Mouse (Mus musculus) hindbrain, embryonic 13.5 days (tissue): Measurements from ENCODE around the gene Abtb2. TPM values are rescaled to one million over a fixed set of nuclear protein-coding genes. Genes with fewer than 3 reads are reported as not detected.

ENCODE experiments used
- ATAC-seq: fragments of 200-750 bp; cut with Nextera tagmentation; 2 replicates; pipeline ENCODE4 v1.8.0; 2017; ENCODE audit warnings: moderate TSS enrichment; ENCODE audit not compliant: low FRiP score
- H3K27ac ChIP-seq: fragments of 300-500 bp; sonication (generic); 2 replicates; pipeline ENCODE4 v1.5.1; 2015; ENCODE audit warnings: inconsistent platforms, mild to moderate bottlenecking, moderate library complexity
- H3K27me3 ChIP-seq: fragments of 300-500 bp; sonication (generic); 2 replicates; pipeline ENCODE4 v1.6.1; 2015; ENCODE audit warnings: mild to moderate bottlenecking, inconsistent platforms
- H3K36me3 ChIP-seq: fragments of 300-500 bp; sonication (generic); 2 replicates; pipeline ENCODE4 v1.6.1; 2015; ENCODE audit warnings: mild to moderate bottlenecking, inconsistent platforms
- H3K4me1 ChIP-seq: fragments of 300-500 bp; sonication (generic); replicated peaks from 2 replicates; pipeline ENCODE4 v1.6.1; 2015; ENCODE audit warnings: inconsistent platforms
- H3K4me2 ChIP-seq: fragments of 300-500 bp; sonication (generic); 2 replicates; pipeline ENCODE4 v1.6.1; 2015; ENCODE audit warnings: inconsistent platforms, mild to moderate bottlenecking, moderate library complexity
- H3K4me3 ChIP-seq: fragments of 300-500 bp; sonication (generic); 2 replicates; pipeline ENCODE4 v1.5.1; 2015; ENCODE audit warnings: mild to moderate bottlenecking, inconsistent platforms
- H3K9ac ChIP-seq: fragments of 300-500 bp; sonication (generic); 2 replicates; pipeline ENCODE4 v1.6.1; 2015; ENCODE audit warnings: mild to moderate bottlenecking, inconsistent platforms
- H3K9me3 ChIP-seq: fragments of 300-500 bp; sonication (generic); 2 replicates; pipeline ENCODE4 v1.6.1; 2016; ENCODE audit warnings: inconsistent platforms
- WGBS: fragments of 180-500 bp; shearing (Covaris S2); methylation state at CpG from one replicate; pipeline ENCODE4 v1.1.7; 2015; 5-methylcytosine and 5-hydroxymethylcytosine counted together
- polyA plus RNA-seq: library from polyadenylated mRNA; unstranded; fragments of >200 nt; fragmentation: Nextera tagmentation; extraction: Ambion mirVana; gene quantifications from 2 replicates; pipeline ENCODE4 v1.2.1, GENCODE M21; 2015

Gene Abtb2
- polyA plus RNA-seq, 1 experiment from 2014 or later = 10.9 TPM

DNA sequence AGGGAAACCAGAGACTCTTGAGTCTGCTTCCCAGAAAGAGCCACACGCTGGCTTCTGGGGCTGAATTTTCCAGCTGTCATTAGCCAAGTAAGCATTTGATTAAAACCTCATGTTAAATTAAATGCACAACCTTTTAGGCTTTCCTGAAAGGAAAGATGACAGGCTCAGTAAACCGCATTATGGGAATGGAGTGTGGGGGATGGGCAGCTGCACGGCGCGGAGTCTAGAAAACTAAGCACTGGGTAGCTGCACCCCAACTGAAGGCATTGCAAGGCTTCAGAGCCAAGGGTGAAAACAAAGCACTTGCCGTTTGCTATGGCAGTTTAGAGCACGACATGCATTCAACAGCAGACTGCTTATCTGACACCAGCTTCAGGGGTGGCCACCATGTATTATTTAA, 2.1 kb downstream of the Abtb2 start:
- Histone ChIP-seq H3K9me3 (no peaks in the 10 kb centered on the region), H3K27me3 (peaks cover 5% of the 10 kb centered on the region; the same call in 1 of the 2 replicates), H3K9ac (peak overlapping the region; percentile 83), H3K36me3 (no peaks in the 10 kb centered on the region), H3K27ac (no peak overlapping the region), H3K4me2 (peak overlapping the region; percentile 99), H3K4me1 (peaks cover 66% of the 10 kb centered on the region), H3K4me3 (peak overlapping the region; percentile 75)
- WGBS = 15% methylated on average over 7 of the region's 7 CpGs
- no peak for ATAC-seq

DNA sequence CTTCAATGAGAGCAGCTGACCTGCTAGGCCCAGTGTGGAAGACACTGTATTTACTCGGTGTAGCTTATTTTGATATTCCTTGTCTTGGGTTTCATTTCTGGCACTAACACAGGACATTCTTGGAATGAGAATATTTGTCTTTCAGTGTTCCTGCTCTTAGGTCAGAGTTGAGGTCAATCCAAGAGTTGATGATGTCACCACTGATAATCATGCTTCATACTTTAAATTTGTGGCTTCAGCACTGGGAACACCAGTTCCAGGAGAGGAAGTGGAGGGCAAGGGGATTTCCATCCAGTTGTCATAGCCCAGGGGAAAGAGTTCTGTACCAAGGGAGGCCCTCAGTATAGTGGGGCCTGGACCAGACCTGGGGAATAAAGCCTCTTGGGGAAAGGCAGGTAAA, 3.6 kb downstream of the Abtb2 start:
- H3K4me1 ChIP-seq = peaks cover 66% of the 10 kb centered on the region
- H3K36me3 ChIP-seq = no peaks in the 10 kb centered on the region
- H3K4me2 ChIP-seq = peak overlapping the region; percentile 99
- 67% methylated on average over 1 of the region's 1 CpGs for WGBS
- no peaks in the 10 kb centered on the region for H3K27me3 ChIP-seq
- no peak overlapping the region for H3K27ac ChIP-seq
- 0 out of 2 replicates have a peak overlapping the region, but pooled peaks have one; percentile 19 for H3K9ac ChIP-seq
- no peak for ATAC-seq
- H3K4me3 ChIP-seq = peak overlapping the region; percentile 75
- no peaks in the 10 kb centered on the region for H3K9me3 ChIP-seq

DNA sequence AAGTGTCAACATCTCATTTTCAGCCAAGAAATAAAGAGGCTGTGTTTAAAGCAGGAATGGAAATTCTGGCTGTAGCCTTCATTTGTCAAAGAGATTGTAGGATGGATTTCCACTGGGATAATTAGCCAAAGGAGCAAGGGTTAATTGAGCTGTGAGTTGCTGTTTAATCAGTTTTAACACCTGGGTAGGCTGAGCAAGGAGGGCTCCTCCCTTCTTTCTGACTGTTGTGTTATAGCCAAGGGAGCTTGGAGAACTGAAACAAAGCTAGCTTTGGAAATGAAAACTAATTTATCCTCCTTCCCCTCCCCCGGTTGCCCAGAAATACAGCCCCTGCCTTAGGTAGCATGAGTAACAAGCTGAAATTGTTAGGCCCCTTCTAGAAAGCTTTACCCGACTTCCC, 6.2 kb downstream of the Abtb2 start:
- no peak for ATAC-seq
- no peak overlapping the region for H3K9ac ChIP-seq
- H3K36me3 ChIP-seq = no peaks in the 10 kb centered on the region
- 69% methylated on average over 2 of the region's 2 CpGs for WGBS
- H3K27me3 ChIP-seq = no peaks in the 10 kb centered on the region
- H3K4me3 ChIP-seq = no peak overlapping the region
- H3K27ac ChIP-seq = no peak overlapping the region
- peaks cover 45% of the 10 kb centered on the region for H3K4me1 ChIP-seq
- H3K4me2 ChIP-seq = no peak overlapping the region
- H3K9me3 ChIP-seq = no peaks in the 10 kb centered on the region

DNA sequence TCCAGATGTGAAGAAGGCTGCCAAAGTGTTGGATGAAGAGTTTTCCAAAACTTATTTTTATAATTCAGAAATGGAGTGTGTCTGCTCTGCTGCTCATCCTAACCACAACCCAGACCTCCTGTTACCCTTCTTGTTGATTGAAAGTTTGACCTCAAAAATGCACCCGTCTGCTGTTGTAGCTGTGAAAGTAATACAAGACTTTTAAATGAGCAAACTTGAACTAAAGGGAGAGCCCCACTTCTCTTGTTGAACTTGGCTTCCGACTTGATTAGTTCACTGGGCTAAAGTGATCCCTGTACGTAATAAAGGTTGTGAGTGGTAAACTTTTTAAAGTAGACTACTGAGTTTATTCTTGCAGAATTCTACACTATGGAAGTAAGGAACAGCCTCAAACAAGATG, 10.3 kb downstream of the Abtb2 start:
- Histone ChIP-seq H3K4me2 (no peak overlapping the region), H3K9me3 (no peaks in the 10 kb centered on the region), H3K4me1 (peaks cover 29% of the 10 kb centered on the region), H3K9ac (no peak overlapping the region), H3K36me3 (no peaks in the 10 kb centered on the region), H3K27ac (no peak overlapping the region), H3K27me3 (no peaks in the 10 kb centered on the region), H3K4me3 (no peak overlapping the region)
- WGBS = 91% methylated on average over 3 of the region's 3 CpGs
- no peak for ATAC-seq

DNA sequence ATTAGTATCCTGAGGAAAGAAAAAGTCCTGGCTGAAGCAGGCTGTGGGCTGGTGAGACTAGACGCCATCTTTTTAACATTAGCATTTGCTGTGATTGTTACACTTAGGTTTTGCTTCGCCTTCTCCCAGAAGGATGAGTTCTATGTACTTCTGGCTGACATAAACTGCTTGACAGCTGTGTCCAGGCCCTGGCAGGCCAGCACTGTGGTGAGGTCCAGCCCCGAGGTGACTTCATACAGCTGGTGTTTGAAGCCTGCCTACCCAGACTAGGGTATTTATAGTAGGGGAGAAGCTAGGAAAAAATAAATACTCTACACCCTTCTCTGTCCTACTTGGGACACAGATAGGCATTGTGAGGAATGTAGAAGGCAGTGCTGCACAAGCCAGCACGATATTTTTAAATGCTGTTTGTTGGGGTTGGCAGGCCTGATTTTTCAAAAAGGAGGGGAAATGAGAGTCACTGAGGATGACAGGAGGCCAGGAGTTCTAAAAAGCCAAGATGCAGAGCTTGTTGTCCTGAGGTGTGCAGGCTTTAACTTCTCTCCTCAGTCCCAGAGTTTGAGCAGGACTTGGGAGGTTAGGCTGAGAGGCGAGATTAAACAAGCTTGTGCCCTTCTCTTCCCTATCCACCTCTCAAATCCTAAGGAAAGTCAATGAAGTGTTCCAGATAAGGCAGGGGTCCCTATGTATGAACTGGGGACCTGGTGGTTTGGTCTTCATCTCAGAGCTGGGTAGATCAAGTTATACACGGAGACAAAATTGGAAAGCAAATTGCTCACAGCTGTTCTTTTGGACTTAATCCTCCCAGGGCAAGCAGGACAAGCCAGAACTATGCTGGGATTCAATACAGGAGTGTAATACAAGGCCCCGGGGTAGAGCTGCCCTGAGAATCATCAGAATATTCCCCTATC, 11.9 kb downstream of the Abtb2 start:
- Histone ChIP-seq H3K27ac (no peak overlapping the region), H3K4me1 (peaks cover 26% of the 10 kb centered on the region), H3K4me3 (no peak overlapping the region), H3K36me3 (no peaks in the 10 kb centered on the region), H3K9ac (no peak overlapping the region), H3K9me3 (no peaks in the 10 kb centered on the region), H3K27me3 (no peaks in the 10 kb centered on the region), H3K4me2 (no peak overlapping the region)
- ATAC-seq = no peak
- WGBS = 84% methylated on average over 7 of the region's 7 CpGs

DNA sequence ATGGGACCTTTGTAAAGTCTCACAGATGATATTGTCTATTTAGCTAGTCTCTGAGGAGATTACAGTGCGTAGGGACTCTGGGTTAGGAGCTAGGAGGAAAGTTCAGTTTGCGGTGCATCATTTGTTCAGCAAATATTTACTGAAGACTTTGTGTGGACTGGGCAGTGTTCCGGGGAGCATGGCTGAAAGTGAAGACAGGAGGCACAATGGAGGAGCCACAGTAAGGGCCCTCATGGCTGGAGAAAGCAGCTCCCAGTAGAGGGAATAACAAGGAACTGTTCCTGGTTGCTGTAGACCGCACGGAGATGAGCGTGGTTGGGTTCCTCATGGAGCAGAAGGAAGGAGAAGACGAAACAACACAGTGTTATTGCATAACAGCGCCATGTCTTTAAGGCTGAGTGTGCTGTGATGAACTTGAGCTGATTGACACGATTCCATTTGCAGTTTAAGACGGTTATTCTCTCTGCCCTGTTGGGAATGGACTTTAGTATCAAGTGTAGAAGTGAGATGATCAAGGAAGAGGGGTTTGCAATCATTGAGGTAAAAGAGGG, 12.6 kb downstream of the Abtb2 start:
- H3K36me3 ChIP-seq = no peaks in the 10 kb centered on the region
- no peaks in the 10 kb centered on the region for H3K9me3 ChIP-seq
- no peaks in the 10 kb centered on the region for H3K27me3 ChIP-seq
- H3K27ac ChIP-seq = no peak overlapping the region
- H3K4me3 ChIP-seq = no peak overlapping the region
- H3K4me2 ChIP-seq = no peak overlapping the region
- H3K4me1 ChIP-seq = peaks cover 30% of the 10 kb centered on the region
- ATAC-seq = no peak
- no peak overlapping the region for H3K9ac ChIP-seq
- 95% methylated on average over 10 of the region's 10 CpGs for WGBS

DNA sequence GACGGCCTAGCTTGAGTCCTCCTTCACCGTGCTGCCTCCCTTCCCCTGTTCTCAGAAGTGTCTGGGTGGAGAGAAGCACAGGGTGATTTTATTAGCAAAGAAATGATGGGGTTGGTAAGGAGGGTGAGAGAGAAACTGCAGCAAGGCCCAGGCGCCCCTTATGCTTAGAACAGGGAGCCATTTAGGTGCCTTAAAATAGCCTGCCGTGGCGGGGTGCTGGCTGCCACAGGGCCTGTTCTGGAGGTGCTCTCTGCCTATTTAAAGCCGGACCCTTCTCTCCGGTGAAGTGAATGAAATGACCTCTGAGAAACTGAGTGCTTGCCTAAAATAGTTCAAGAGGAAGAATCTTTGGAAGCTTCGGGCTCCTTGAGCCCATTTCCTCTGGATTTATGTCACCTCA, 14.6 kb downstream of the Abtb2 start:
- no peaks in the 10 kb centered on the region for H3K36me3 ChIP-seq
- H3K4me3 ChIP-seq = no peak overlapping the region
- no peak overlapping the region for H3K9ac ChIP-seq
- no peak for ATAC-seq
- no peak overlapping the region for H3K4me2 ChIP-seq
- H3K4me1 ChIP-seq = peaks cover 30% of the 10 kb centered on the region
- no peaks in the 10 kb centered on the region for H3K9me3 ChIP-seq
- 83% methylated on average over 8 of the region's 8 CpGs for WGBS
- H3K27me3 ChIP-seq = no peaks in the 10 kb centered on the region
- no peak overlapping the region for H3K27ac ChIP-seq

DNA sequence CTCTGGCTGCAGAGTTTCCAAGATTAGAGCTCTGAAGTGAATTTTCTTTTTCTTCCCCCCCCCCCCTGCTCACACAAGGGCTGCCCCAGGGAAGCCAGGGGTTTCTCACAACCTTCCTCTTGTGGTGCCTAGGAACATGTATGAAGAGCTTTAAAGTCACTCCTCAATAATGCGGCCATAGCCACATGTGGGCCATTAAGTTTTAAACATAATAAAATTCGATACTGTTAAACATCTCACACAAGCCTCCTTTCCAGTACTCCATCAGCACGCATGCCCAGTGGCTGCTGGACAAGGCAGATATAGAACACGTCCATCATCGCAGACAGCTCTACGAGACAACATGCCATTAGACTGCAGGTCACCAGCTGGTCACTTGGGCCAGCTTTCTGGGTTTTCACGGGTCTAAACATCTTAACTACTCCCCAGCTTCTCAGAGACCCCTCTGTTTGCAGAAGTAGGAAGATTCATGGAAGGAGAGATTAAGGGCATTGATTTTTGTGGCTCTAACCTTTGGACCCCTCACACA, 15.3 kb downstream of the Abtb2 start:
- Histone ChIP-seq H3K4me2 (no peak overlapping the region), H3K9me3 (no peaks in the 10 kb centered on the region), H3K4me3 (no peak overlapping the region), H3K27me3 (no peaks in the 10 kb centered on the region), H3K4me1 (peaks cover 30% of the 10 kb centered on the region), H3K9ac (no peak overlapping the region), H3K36me3 (no peaks in the 10 kb centered on the region), H3K27ac (no peak overlapping the region)
- 58% methylated on average over 7 of the region's 7 CpGs for WGBS
- no peak for ATAC-seq

DNA sequence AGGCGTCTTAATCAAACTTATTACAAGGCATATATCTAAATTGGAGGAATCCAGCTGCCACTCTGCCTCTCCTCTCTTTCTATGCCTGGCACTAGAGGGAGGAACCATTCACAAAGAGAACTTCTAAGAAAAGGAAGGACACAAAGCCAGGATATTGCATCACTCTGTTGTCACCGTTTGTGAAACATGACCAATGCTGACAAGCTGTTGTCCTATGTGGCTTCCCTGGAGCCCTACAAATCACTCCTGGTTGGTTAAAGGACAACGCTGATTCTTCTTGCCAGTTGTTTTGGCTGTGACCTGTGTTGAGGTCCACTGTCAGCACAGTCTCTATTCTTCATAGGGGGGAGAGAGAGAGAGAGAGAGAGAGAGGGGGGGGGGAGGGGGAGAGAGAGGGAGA, 17.2 kb downstream of the Abtb2 start:
- Histone ChIP-seq H3K4me2 (no peak overlapping the region), H3K36me3 (no peaks in the 10 kb centered on the region), H3K27ac (no peak overlapping the region), H3K27me3 (no peaks in the 10 kb centered on the region), H3K4me1 (peaks cover 33% of the 10 kb centered on the region), H3K9me3 (no peaks in the 10 kb centered on the region), H3K9ac (no peak overlapping the region), H3K4me3 (no peak overlapping the region)
- WGBS = 54% methylated on average over 3 of the region's 3 CpGs
- no peak for ATAC-seq

DNA sequence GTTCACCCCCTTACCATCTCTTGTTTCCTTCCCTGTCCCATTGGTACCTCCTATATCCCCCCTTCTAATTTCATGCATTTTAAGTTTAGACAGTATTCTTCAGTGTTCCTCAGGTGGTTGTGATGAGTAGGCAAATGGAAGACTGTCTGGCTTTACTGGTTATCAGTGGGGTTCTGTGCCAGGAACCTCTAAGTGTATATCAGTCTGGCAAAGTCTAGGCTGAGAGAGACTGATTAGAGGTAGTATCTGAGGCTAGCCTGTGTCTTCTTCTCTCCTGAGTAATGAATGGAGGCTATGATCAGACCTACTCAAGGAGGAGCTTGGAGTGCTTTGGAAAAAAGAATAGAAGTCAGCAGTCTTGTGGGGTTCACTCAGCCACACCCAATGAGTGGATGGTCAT, 18.0 kb downstream of the Abtb2 start:
- Histone ChIP-seq H3K4me3 (no peak overlapping the region), H3K9ac (no peak overlapping the region), H3K4me2 (no peak overlapping the region), H3K4me1 (peaks cover 41% of the 10 kb centered on the region), H3K9me3 (no peaks in the 10 kb centered on the region), H3K36me3 (no peaks in the 10 kb centered on the region), H3K27ac (no peak overlapping the region), H3K27me3 (no peaks in the 10 kb centered on the region)
- no peak for ATAC-seq

DNA sequence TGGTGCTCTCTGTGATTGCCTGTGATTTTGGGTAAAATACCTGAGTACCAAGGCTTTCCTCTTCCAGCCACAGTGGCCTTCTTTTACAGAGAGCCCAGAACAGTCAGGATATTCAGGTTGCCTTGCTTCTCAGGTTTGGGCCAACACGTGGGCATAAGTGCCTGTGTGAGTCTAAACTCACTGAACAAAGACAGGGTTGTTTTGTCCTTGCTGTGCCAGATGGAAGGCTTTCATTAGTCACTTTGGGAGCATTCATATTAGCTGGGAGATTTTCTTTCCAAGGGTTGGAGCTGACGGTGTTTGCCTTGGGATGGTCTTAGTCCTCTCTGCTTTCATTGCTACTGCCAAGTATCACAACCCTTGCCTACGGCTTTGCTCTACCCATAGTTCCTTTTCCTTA, 20.3 kb downstream of the Abtb2 start:
- Histone ChIP-seq H3K9me3 (no peaks in the 10 kb centered on the region), H3K36me3 (no peaks in the 10 kb centered on the region), H3K4me2 (no peak overlapping the region), H3K9ac (no peak overlapping the region), H3K4me1 (peaks cover 28% of the 10 kb centered on the region), H3K4me3 (no peak overlapping the region), H3K27ac (no peak overlapping the region), H3K27me3 (no peaks in the 10 kb centered on the region)
- WGBS = 73% methylated on average over 3 of the region's 3 CpGs
- no peak for ATAC-seq

DNA sequence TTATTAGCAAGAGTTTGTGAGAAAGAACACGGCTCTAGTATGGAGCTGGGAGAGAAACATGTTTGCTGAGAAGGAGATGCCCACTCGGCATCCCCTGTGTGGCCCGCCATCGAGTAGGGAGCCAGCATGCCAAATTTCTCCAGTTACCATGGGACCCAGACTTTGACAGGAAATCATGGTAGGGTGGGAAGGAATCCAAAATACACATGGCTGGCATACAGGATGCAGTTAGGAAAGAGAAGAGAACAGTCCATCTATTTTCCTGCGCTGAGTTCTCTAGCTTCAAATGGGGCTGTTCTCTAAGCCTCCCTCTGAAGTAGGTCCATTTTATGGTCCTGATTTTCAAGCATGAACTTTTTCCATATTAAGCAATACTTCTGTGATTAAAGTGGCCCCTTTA, 22.7 kb downstream of the Abtb2 start:
- 73% methylated on average over 5 of the region's 5 CpGs for WGBS
- H3K27me3 ChIP-seq = no peaks in the 10 kb centered on the region
- ATAC-seq = no peak

DNA sequence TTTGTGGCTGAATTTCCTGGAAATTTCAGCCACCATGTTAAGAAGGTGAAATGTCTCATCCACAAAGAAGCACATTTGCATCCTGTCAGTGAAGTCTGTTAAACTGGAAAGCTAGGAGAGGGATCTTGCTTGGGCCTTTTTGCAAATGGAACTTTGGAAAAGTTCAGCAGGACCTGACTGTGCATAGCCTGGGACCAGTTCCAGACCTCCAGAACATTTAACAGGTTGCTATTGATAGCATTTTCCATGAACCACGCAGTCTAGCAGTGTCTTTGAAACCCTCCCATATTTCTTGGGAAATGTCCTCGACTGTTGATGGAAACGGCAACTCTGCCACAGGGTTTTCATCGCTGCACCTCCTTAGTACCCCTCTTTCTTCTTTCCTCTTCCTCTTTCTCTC, 23.3 kb downstream of the Abtb2 start:
- WGBS = 86% methylated on average over 4 of the region's 4 CpGs
- no peaks in the 10 kb centered on the region for H3K36me3 ChIP-seq
- no peak for ATAC-seq
- H3K4me3 ChIP-seq = no peak overlapping the region
- H3K4me1 ChIP-seq = peaks cover 38% of the 10 kb centered on the region
- no peak overlapping the region for H3K27ac ChIP-seq
- H3K27me3 ChIP-seq = no peaks in the 10 kb centered on the region
- H3K4me2 ChIP-seq = no peak overlapping the region
- H3K9ac ChIP-seq = no peak overlapping the region
- H3K9me3 ChIP-seq = no peaks in the 10 kb centered on the region

More for the DNA sequence above, 22.7 kb downstream of the Abtb2 start:
- H3K9ac ChIP-seq = no peak overlapping the region
- no peaks in the 10 kb centered on the region for H3K36me3 ChIP-seq
- H3K9me3 ChIP-seq = no peaks in the 10 kb centered on the region
- H3K27ac ChIP-seq = 0 out of 2 replicates have a peak overlapping the region, but pooled peaks have one; percentile 1
- H3K4me1 ChIP-seq = peaks cover 38% of the 10 kb centered on the region
- no peak overlapping the region for H3K4me2 ChIP-seq
- H3K4me3 ChIP-seq = no peak overlapping the region
